Mouse (Mus musculus) bone marrow, adult 2 months (tissue): Measurements from ENCODE around the gene Tbxas1. TPM values are rescaled to one million over a fixed set of nuclear protein-coding genes. Genes with fewer than 3 reads are reported as not detected.

ENCODE experiments used
- H3K27ac ChIP-seq: fragments of 200-500 bp; 2 replicates; pipeline ENCODE4 v1.5.1; 2012; ENCODE audit warnings: low read depth, mild to moderate bottlenecking, control low read depth, inconsistent platforms, low read length; ENCODE audit not compliant: control insufficient read depth, poor library complexity, insufficient read depth
- H3K4me1 ChIP-seq: fragments of 200-500 bp; 2 replicates; pipeline ENCODE4 v1.6.1; 2011; ENCODE audit warnings: low read length; ENCODE audit not compliant: control insufficient read depth, insufficient read depth
- H3K4me3 ChIP-seq: fragments of 200-500 bp; replicated peaks from 2 replicates; pipeline ENCODE3; 2011; ENCODE audit warnings: mild to moderate bottlenecking, low read depth, low read length, control low read depth; ENCODE audit not compliant: control insufficient read depth
- CTCF ChIP-seq: fragments of 200-500 bp; IDR thresholded peaks from 2 replicates; pipeline ENCODE4 v1.5.1; 2011; ENCODE audit warnings: low read length, control low read depth; ENCODE audit not compliant: control insufficient read depth, insufficient read depth
- POLR2A ChIP-seq: fragments of 200-500 bp; IDR thresholded peaks from 2 replicates; pipeline ENCODE4 v1.6.1; 2011; ENCODE audit warnings: low read depth, mild to moderate bottlenecking, control low read depth, low read length, borderline replicate concordance; ENCODE audit not compliant: control insufficient read depth
- WGBS: fragments of 180-500 bp; shearing (Covaris S2); methylation state at CpG from one replicate; pipeline ENCODE4 v1.1.7; 2018; 5-methylcytosine and 5-hydroxymethylcytosine counted together
- polyA plus RNA-seq: library from polyadenylated mRNA; stranded (reverse); fragments of >200 nt; gene quantifications from 2 replicates; pipeline ENCODE4 v1.2.4, GENCODE M21; 2011; ENCODE audit warnings: low replicate concordance; ENCODE audit not compliant: missing spikeins, insufficient read depth, insufficient read length

Gene Tbxas1
- polyA plus RNA-seq, 1 experiment, result 59.7 TPM

- Histone ChIP-seq H3K27ac (peak overlapping the region; percentile 72; the same call in 1 of the 2 replicates), H3K4me1 (peaks cover 12% of the 10 kb centered on the region), H3K4me3 (no peak overlapping the region)
- TF ChIP-seq CTCF (no peak), POLR2A (no peak)
- 86% methylated on average over 1 of the region's 1 CpGs for WGBS
These were observed 8.8 kb upstream of the Tbxas1 start for GRCm38 (mm10) chr6:38866357-38866756.

- Histone ChIP-seq H3K27ac (no peak overlapping the region), H3K4me1 (peaks cover 12% of the 10 kb centered on the region), H3K4me3 (no peak overlapping the region)
- TF ChIP-seq POLR2A (no peak), CTCF (no peak)
- WGBS, result 84% methylated on average over 2 of the region's 2 CpGs
These were observed 8.4 kb upstream of the Tbxas1 start for GRCm38 (mm10) chr6:38866761-38867160.

GRCm38 (mm10) chr6:38867291-38867690 lies 7.9 kb upstream of the Tbxas1 start:
- Histone ChIP-seq H3K27ac (no peak overlapping the region), H3K4me3 (no peak overlapping the region), H3K4me1 (peaks cover 14% of the 10 kb centered on the region)
- 87% methylated on average over 1 of the region's 1 CpGs for WGBS
- no peak for TF ChIP-seq CTCF
- TF ChIP-seq POLR2A, result no peak

GRCm38 (mm10) chr6:38868974-38869373 lies 6.2 kb upstream of the Tbxas1 start:
- TF ChIP-seq POLR2A (no peak), CTCF (no peak)
- Histone ChIP-seq H3K27ac (no peak overlapping the region), H3K4me3 (no peak overlapping the region), H3K4me1 (peaks cover 15% of the 10 kb centered on the region)
- WGBS, result 97% methylated on average over 1 of the region's 1 CpGs

- no peak overlapping the region for H3K4me3 ChIP-seq
- peaks cover 12% of the 10 kb centered on the region for H3K4me1 ChIP-seq
- TF ChIP-seq POLR2A (no peak), CTCF (no peak)
- H3K27ac ChIP-seq, result no peak overlapping the region
- 82% methylated on average over 2 of the region's 2 CpGs for WGBS
These were observed 5.1 kb upstream of the Tbxas1 start for GRCm38 (mm10) chr6:38870070-38870469.

- Histone ChIP-seq H3K4me1 (peaks cover 10% of the 10 kb centered on the region), H3K27ac (no peak overlapping the region), H3K4me3 (no peak overlapping the region)
- no peak for TF ChIP-seq POLR2A
- WGBS, result 36% methylated on average over 7 of the region's 7 CpGs
These were observed 4.2 kb upstream of the Tbxas1 start for GRCm38 (mm10) chr6:38871051-38871450.

- TF ChIP-seq POLR2A (no peak), CTCF (no peak)
- WGBS, result 83% methylated on average over 1 of the region's 1 CpGs
- Histone ChIP-seq H3K4me3 (peak overlapping the region; percentile 8), H3K4me1 (peaks cover 4% of the 10 kb centered on the region), H3K27ac (no peak overlapping the region)
These were observed 1.9 kb upstream of the Tbxas1 start for GRCm38 (mm10) chr6:38873316-38873715.

GRCm38 (mm10) chr6:38874035-38874434 lies 1.2 kb upstream of the Tbxas1 start:
- WGBS, result 3% methylated on average over 8 of the region's 8 CpGs

GRCm38 (mm10) chr6:38874565-38875257 lies 493 bp upstream of the Tbxas1 start:
- Histone ChIP-seq H3K27ac (peak overlapping the region; percentile 97), H3K4me3 (peak overlapping the region; percentile 83), H3K4me1 (peaks cover 4% of the 10 kb centered on the region)
- under 1% methylated on average over 23 of the region's 23 CpGs for WGBS
- no peak for TF ChIP-seq POLR2A
- TF ChIP-seq CTCF, result no peak

More at GRCm38 (mm10) chr6:38874035-38874434, 1.2 kb upstream of the Tbxas1 start:
- Histone ChIP-seq H3K4me3 (peak overlapping the region; percentile 81), H3K4me1 (peaks cover 4% of the 10 kb centered on the region), H3K27ac (peak overlapping the region; percentile 60; the same call in 1 of the 2 replicates)
- no peak for TF ChIP-seq POLR2A
